Mouse (Mus musculus) heart, embryonic 16.5 days (tissue): Measurements from ENCODE around the gene Gdpd5. TPM values are rescaled to one million over a fixed set of nuclear protein-coding genes. Genes with fewer than 3 reads are reported as not detected.
A peak's percentile ranks its signal among the peaks of the same experiment; 100 is the strongest.

Experiments used
- ATAC-seq: fragments of 200-750 bp; cut with Nextera tagmentation; replicated peaks from 2 replicates; pipeline ENCODE4 v1.8.0; 2017; ENCODE audit warnings: moderate number of reproducible peaks; ENCODE audit not compliant: insufficient read depth, low FRiP score; ENCODE audit errors: extremely low read depth
- H3K27ac ChIP-seq: fragments of 300-500 bp; sonication (generic); 2 replicates; pipeline ENCODE4 v1.5.1; 2014; ENCODE audit warnings: mild to moderate bottlenecking, low read length, control low read depth, moderate library complexity
- H3K27me3 ChIP-seq: fragments of 300-500 bp; sonication (generic); 2 replicates; pipeline ENCODE4 v1.6.1; 2014; ENCODE audit warnings: low read length, mixed read lengths; ENCODE audit not compliant: control insufficient read depth, insufficient read depth
- H3K36me3 ChIP-seq: fragments of 300-500 bp; sonication (generic); 2 replicates; pipeline ENCODE4 v1.6.1; 2014; ENCODE audit not compliant: control insufficient read depth, insufficient read depth
- H3K4me1 ChIP-seq: fragments of 300-500 bp; sonication (generic); 2 replicates; pipeline ENCODE4 v1.6.1; 2014; ENCODE audit warnings: low read length, mixed read lengths; ENCODE audit not compliant: control insufficient read depth, insufficient read depth
- H3K4me2 ChIP-seq: fragments of 300-500 bp; sonication (generic); 2 replicates; pipeline ENCODE4 v1.6.1; 2014; ENCODE audit warnings: low read depth, mild to moderate bottlenecking, control low read depth, low read length
- H3K4me3 ChIP-seq: fragments of 300-500 bp; sonication (generic); 2 replicates; pipeline ENCODE4 v1.5.1; 2014; ENCODE audit warnings: mild to moderate bottlenecking, control low read depth, low read length
- H3K9ac ChIP-seq: fragments of 300-500 bp; sonication (generic); 2 replicates; pipeline ENCODE4 v1.6.1; 2014; ENCODE audit warnings: low read length, control low read depth
- H3K9me3 ChIP-seq: fragments of 300-500 bp; sonication (generic); replicated peaks from 2 replicates; pipeline ENCODE4 v1.6.1; 2016; ENCODE audit warnings: low read length; ENCODE audit not compliant: control insufficient read depth
- WGBS: fragments of 180-500 bp; shearing (Covaris S2); extraction: QIAGEN DNeasy Blood & Tissue Kit; methylation state at CpG from one replicate; pipeline ENCODE4 v1.1.7; 2014; 5-methylcytosine and 5-hydroxymethylcytosine counted together
- polyA plus RNA-seq: library from polyadenylated mRNA; unstranded; fragments of >200 nt; fragmentation: Nextera tagmentation; extraction: Ambion mirVana; gene quantifications from 2 replicates; pipeline ENCODE4 v1.2.1, GENCODE M21; 2015

Gene Gdpd5
- polyA plus RNA-seq, 1 experiment from 2014 or later: 26.9 TPM

GRCm38 (mm10) chr7:99396994-99397659, 15.9 kb downstream of the Gdpd5 start:
- Histone ChIP-seq H3K4me1 (peaks cover 30% of the 10 kb centered on the region), H3K36me3 (peaks cover 4% of the 10 kb centered on the region), H3K9me3 (no peaks in the 10 kb centered on the region), H3K27ac (peak overlapping the region; percentile 65), H3K4me2 (no peak overlapping the region), H3K4me3 (no peak overlapping the region), H3K9ac (no peak overlapping the region), H3K27me3 (no peaks in the 10 kb centered on the region)
- ATAC-seq: peak; percentile 34; the same call in 1 of the 2 replicates
- 59% methylated on average over 11 of the region's 11 CpGs for whole genome bisulfite sequencing

DNA sequence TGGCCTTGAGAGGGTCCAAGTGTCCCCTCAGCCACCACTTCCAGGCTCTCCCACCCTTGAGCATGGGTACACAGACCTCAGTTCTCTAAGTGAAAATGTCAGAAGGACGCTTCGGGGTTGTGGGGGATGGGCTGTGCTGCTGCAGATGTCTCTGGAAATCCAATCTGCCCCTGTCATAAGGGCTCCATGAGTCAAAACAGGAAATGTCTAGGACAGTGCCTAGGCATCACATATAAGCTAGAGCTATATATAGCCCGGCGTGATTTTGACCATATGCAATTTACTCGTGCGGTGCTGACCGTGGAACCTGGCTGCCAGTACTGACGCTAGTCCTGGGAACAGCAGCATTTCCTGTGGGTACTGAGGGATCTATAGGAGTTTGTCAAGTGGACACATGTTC, 20.2 kb downstream of the Gdpd5 start:
- H3K4me1 ChIP-seq: peaks cover 22% of the 10 kb centered on the region
- H3K27me3 ChIP-seq: no peaks in the 10 kb centered on the region
- no peaks in the 10 kb centered on the region for H3K9me3 ChIP-seq
- no peak overlapping the region for H3K4me2 ChIP-seq
- 0 out of 2 replicates have a peak, but pooled peaks have one; percentile 25 for ATAC-seq
- no peak overlapping the region for H3K4me3 ChIP-seq
- 0 out of 2 replicates have a peak overlapping the region, but pooled peaks have one; percentile 28 for H3K27ac ChIP-seq
- peaks cover 4% of the 10 kb centered on the region for H3K36me3 ChIP-seq
- H3K9ac ChIP-seq: no peak overlapping the region
- WGBS: 47% methylated on average over 8 of the region's 8 CpGs

DNA sequence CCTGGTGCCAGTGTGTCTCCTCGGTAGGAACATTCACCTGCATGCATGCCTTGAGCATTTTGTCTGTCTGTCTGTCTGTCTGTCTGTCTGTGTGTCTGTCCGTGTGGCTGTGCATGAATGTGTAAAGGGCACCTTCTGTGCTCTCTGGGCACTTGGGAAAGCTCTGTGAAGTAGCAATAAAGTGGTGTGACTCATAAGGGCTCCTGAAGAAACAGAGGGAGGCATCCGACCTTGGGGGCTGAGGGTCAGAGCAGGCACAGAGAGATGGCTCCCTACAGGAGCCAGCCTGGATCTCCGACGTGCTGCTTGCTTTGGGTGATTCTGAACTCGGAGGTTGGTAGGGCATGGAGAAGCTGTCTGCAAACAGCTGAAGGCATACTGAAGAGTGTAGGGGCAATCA, 21.3 kb downstream of the Gdpd5 start:
- 73% methylated on average over 6 of the region's 6 CpGs for WGBS
- H3K9ac ChIP-seq: no peak overlapping the region
- no peak overlapping the region for H3K4me3 ChIP-seq
- ATAC-seq: no peak
- no peaks in the 10 kb centered on the region for H3K9me3 ChIP-seq
- H3K27me3 ChIP-seq: no peaks in the 10 kb centered on the region
- no peak overlapping the region for H3K27ac ChIP-seq
- no peak overlapping the region for H3K4me2 ChIP-seq
- peaks cover 10% of the 10 kb centered on the region for H3K4me1 ChIP-seq
- H3K36me3 ChIP-seq: peaks cover 4% of the 10 kb centered on the region

- Histone ChIP-seq H3K9ac (no peak overlapping the region), H3K4me2 (no peak overlapping the region), H3K4me1 (peaks cover 6% of the 10 kb centered on the region; the same call in 1 of the 2 replicates), H3K27me3 (no peaks in the 10 kb centered on the region), H3K9me3 (no peaks in the 10 kb centered on the region), H3K36me3 (peaks cover 4% of the 10 kb centered on the region), H3K27ac (no peak overlapping the region), H3K4me3 (no peak overlapping the region)
- 85% methylated on average over 7 of the region's 7 CpGs for WGBS
- ATAC-seq: no peak
These were observed 22.0 kb downstream of the Gdpd5 start for GRCm38 (mm10) chr7:99403254-99403653.

- no peaks in the 10 kb centered on the region for H3K27me3 ChIP-seq
- no peak overlapping the region for H3K27ac ChIP-seq
- no peaks in the 10 kb centered on the region for H3K9me3 ChIP-seq
- WGBS: 76% methylated on average over 12 of the region's 12 CpGs
- no peak overlapping the region for H3K9ac ChIP-seq
- peaks cover 7% of the 10 kb centered on the region for H3K4me1 ChIP-seq
- no peak overlapping the region for H3K4me2 ChIP-seq
- ATAC-seq: no peak
- H3K4me3 ChIP-seq: no peak overlapping the region
- H3K36me3 ChIP-seq: peaks cover 4% of the 10 kb centered on the region
These were observed 23.0 kb downstream of the Gdpd5 start for GRCm38 (mm10) chr7:99404031-99404735.

DNA sequence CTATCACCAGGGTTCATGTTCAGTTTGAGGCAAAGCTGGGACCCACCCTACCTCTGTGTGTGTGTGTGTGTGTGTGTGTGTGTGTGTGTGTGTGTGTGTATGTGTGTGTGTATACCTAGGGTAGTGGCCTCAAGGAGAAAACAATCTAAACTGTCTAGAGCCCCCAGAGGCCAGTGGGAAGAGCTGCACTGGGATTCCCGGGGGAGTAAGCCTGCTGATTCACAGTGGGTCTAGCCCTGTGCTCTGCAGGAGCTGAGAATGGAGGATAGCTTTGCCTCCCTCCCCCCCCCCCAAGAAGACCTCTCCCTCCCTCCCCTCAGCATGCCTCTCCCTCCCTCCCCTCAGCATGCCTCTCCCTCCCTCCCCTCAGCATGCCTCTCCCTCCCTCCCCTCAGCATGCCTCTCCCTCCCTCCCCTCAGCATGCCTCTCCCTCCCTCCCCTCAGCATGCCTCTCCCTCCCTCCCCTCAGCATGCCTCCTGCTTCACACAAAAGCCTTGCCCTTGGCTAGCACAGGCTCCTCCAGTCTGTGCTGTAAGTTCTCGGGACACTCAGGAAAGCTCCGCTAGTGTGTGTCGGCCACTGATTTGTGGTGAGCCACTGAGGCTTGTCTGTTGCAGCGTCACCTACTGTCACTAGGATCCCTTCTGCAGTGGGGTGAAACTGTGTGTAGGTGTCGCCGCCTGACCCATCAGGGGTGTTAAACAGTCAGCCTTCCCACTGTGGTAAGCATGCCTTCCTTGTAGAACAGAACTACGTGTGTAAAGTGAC, 24.4 kb downstream of the Gdpd5 start:
- peaks cover 20% of the 10 kb centered on the region for H3K4me1 ChIP-seq
- no peak for ATAC-seq
- H3K9me3 ChIP-seq: no peaks in the 10 kb centered on the region
- no peaks in the 10 kb centered on the region for H3K36me3 ChIP-seq
- H3K9ac ChIP-seq: no peak overlapping the region
- no peaks in the 10 kb centered on the region for H3K27me3 ChIP-seq
- no peak overlapping the region for H3K4me2 ChIP-seq
- no peak overlapping the region for H3K4me3 ChIP-seq
- no peak overlapping the region for H3K27ac ChIP-seq
- 48% methylated on average over 8 of the region's 8 CpGs for WGBS

GRCm38 (mm10) chr7:99407598-99407997, 26.4 kb downstream of the Gdpd5 start:
- Histone ChIP-seq H3K27me3 (no peaks in the 10 kb centered on the region), H3K4me1 (peaks cover 21% of the 10 kb centered on the region), H3K9ac (no peak overlapping the region), H3K27ac (no peak overlapping the region), H3K9me3 (no peaks in the 10 kb centered on the region), H3K4me2 (no peak overlapping the region), H3K36me3 (no peaks in the 10 kb centered on the region), H3K4me3 (no peak overlapping the region)
- 55% methylated on average over 2 of the region's 2 CpGs for WGBS
- no peak for ATAC-seq

DNA sequence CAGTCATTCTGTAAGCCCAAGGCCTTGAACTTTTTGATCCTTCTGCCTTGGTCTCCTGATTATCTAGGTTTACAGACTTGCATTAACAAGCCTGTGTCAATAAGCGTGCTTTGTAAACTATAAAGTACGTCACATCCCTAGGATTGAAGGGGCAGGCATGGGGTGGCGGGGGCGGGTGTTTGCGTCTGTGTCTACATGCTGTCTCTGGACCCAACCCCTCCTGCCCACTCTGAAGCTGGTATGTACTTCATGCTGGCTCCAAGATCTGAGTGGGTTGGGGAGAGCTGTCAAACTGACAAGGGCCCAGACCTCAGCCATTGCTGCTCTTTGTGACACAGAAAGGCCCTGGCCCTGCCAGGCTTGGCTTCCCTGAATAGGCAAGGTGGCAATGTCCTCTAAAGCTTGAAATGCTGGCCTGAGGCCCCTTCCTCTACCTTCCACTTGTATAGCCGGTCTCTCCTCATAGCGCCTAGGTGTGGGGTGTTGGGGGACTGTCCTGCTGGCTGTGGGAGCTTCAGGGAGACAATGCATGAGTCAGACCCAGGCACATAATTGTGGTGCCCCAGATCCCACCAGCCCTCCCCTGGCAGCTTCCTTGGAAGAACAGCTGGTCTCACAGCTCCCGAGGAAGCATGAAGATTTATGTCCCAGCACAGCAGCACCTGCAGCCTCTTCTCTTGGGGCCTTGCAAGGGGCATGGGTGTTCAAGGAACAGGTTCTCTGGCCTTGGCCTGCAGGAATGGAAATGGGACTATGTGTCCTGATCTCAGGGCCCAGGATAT, 28.4 kb downstream of the Gdpd5 start:
- H3K27me3 ChIP-seq: no peaks in the 10 kb centered on the region
- no peak overlapping the region for H3K4me3 ChIP-seq
- no peak for ATAC-seq
- H3K27ac ChIP-seq: peak overlapping the region; percentile 80
- no peaks in the 10 kb centered on the region for H3K9me3 ChIP-seq
- peak overlapping the region; percentile 6 for H3K9ac ChIP-seq
- H3K4me1 ChIP-seq: peaks cover 23% of the 10 kb centered on the region
- H3K4me2 ChIP-seq: no peak overlapping the region
- 62% methylated on average over 8 of the region's 8 CpGs for WGBS
- no peaks in the 10 kb centered on the region for H3K36me3 ChIP-seq
